Mouse (Mus musculus) olfactory bulb, adult 2 months (tissue): Measurements from ENCODE around the gene Tfeb.

Experiments
- CTCF ChIP-seq: fragments of 200-500 bp; IDR thresholded peaks from 2 replicates; pipeline ENCODE4 v1.5.1; 2012; ENCODE audit warnings: low read depth, mild to moderate bottlenecking, low read length, moderate library complexity; ENCODE audit not compliant: insufficient read depth
- POLR2A ChIP-seq: fragments of 200-500 bp; IDR thresholded peaks from 2 replicates; pipeline ENCODE4 v1.6.1; 2012; ENCODE audit warnings: mild to moderate bottlenecking, low read depth, low read length, moderate library complexity; ENCODE audit not compliant: insufficient read depth

DNA sequence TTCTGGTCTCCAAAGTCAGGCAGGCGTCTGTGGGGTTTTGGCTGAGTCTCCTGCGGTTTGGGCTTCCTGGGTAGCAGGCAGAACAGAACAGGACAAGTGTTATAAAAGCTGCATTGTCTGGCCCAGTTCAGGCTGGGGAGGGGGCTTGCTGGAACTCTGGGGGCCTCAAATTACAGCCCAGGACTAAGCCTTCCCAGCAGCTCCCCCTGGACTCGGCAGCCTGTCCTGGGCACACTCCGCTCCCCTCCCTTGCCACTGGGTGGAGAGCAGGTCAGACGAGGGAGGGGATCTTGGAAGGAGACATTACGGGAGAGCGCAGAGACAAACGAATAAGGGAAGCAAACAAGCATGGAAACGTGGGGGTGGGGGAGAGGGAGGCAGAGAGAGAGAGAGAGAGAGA lies 94.3 kb downstream of the Tfeb start:
- TF ChIP-seq POLR2A (no peak), CTCF (no peak)
